Mouse (Mus musculus): ENCODE measurements around the gene Prr7. TPM values are rescaled to one million over a fixed set of nuclear protein-coding genes. Genes with fewer than 3 reads are reported as not detected.
A peak's percentile ranks its signal among the peaks of the same experiment; 100 is the strongest.

The Prr7 gene
- polyA plus RNA-seq (2012; fragmentation: generic; extraction: Trizol) = 5.1 TPM

- Histone ChIP-seq H3K79me2 (ENCODE audit: control insufficient read depth, insufficient read depth) (no peaks in the 10 kb centered on the region), H3K4me3 (peak within 1 kb of the TSS; percentile 14), H3K4me2 (ENCODE audit: low read depth) (peak within 1 kb of the TSS; percentile 71), H3K36me3 (ENCODE audit: control insufficient read depth, insufficient read depth) (no peaks in the 10 kb centered on the region), H3ac (ENCODE audit: control insufficient read depth, insufficient read length) (no peak within 1 kb of the TSS), H3K27me3 (ENCODE audit: control insufficient read depth, insufficient read depth, insufficient read length) (no peaks in the 10 kb centered on the region)
- TF ChIP-seq TCF12 (IDR thresholded peaks at IDR 0.05; ENCODE audit: insufficient read depth, poor library complexity, severe bottlenecking) (no peak), POLR2AphosphoS2 (IDR thresholded peaks at IDR 0.05; ENCODE audit: insufficient read length, low read depth) (peak; percentile 71), REST (IDR thresholded peaks at IDR 0.05; ENCODE audit: insufficient read depth, insufficient read length) (no peak)
These were observed at the start of gene Prr7 for GRCm38 (mm10) chr13:55464027-55464884. TSS of gene Prr7 (plus strand) at chr13:55464267.

- no peak for TF ChIP-seq USF1 (IDR thresholded peaks at IDR 0.05; ENCODE audit: low read depth)
- no peak for TF ChIP-seq POLR2A (IDR thresholded peaks at IDR 0.05; ENCODE audit: insufficient read length, low read depth)
- no peak for TF ChIP-seq E2F4 (IDR thresholded peaks at IDR 0.05; ENCODE audit: insufficient read depth)
- no peak for TF ChIP-seq MYOD1 (IDR thresholded peaks at IDR 0.05; ENCODE audit: control insufficient read depth in 1 of 3, insufficient read length in 2 of 3, low read depth in 2 of 3)
- no peak for TF ChIP-seq SRF (IDR thresholded peaks at IDR 0.05; ENCODE audit: control insufficient read depth, insufficient read length, low read depth)
- Histone ChIP-seq H3ac (ENCODE audit: control insufficient read depth, insufficient read length) (no peak within 1 kb of the TSS), H3K4me3 (no peak within 1 kb of the TSS), H3K79me2 (ENCODE audit: control insufficient read depth, insufficient read depth) (no peaks in the 10 kb centered on the region), H3K4me2 (ENCODE audit: low read depth) (no peak within 1 kb of the TSS), H3K36me3 (ENCODE audit: control insufficient read depth, insufficient read depth) (no peaks in the 10 kb centered on the region), H3K27me3 (ENCODE audit: control insufficient read depth, insufficient read depth, insufficient read length) (peaks cover under 1% of the 10 kb centered on the region)
These were observed 49.2 kb upstream of the Prr7 start, which contains the start of gene Pfn3 for GRCm38 (mm10) chr13:55414743-55415380. TSS of gene Pfn3 (minus strand) at chr13:55415232.

- Histone ChIP-seq H3K4me3 (no peak overlapping the region), H3K27me3 (ENCODE audit: control insufficient read depth, insufficient read depth, insufficient read length) (peaks cover 28% of the 10 kb centered on the region), H3K36me3 (ENCODE audit: control insufficient read depth, insufficient read depth) (no peaks in the 10 kb centered on the region), H3K79me2 (ENCODE audit: control insufficient read depth, insufficient read depth) (no peaks in the 10 kb centered on the region), H3K4me2 (ENCODE audit: low read depth) (no peak overlapping the region), H3ac (ENCODE audit: control insufficient read depth, insufficient read length) (no peak overlapping the region)
- TF ChIP-seq SRF (IDR thresholded peaks at IDR 0.05; ENCODE audit: control insufficient read depth, insufficient read length, low read depth) (peak; percentile 9), REST (IDR thresholded peaks at IDR 0.05; ENCODE audit: insufficient read depth, insufficient read length) (no peak), MYOD1 (IDR thresholded peaks at IDR 0.05; ENCODE audit: control insufficient read depth in 1 of 3, insufficient read length in 2 of 3, low read depth in 2 of 3) (peak in 1 of 3 experiments; percentile 27), MAX (IDR thresholded peaks at IDR 0.05; ENCODE audit: low read depth) (peak; percentile 21), E2F4 (IDR thresholded peaks at IDR 0.05; ENCODE audit: insufficient read depth) (no peak), USF1 (IDR thresholded peaks at IDR 0.05; ENCODE audit: low read depth) (peak; percentile 88), POLR2AphosphoS2 (IDR thresholded peaks at IDR 0.05; ENCODE audit: insufficient read length, low read depth) (no peak), TCF12 (IDR thresholded peaks at IDR 0.05; ENCODE audit: insufficient read depth, poor library complexity, severe bottlenecking) (no peak), TCF3 (IDR thresholded peaks at IDR 0.05; ENCODE audit: insufficient read length, low read depth) (no peak), CEBPB (IDR thresholded peaks at IDR 0.05; ENCODE audit: insufficient read depth, poor library complexity, severe bottlenecking) (peak; percentile 83), POLR2A (IDR thresholded peaks at IDR 0.05; ENCODE audit: insufficient read length, low read depth) (no peak), MYOG (IDR thresholded peaks at IDR 0.05; ENCODE audit: control insufficient read depth in 1 of 3, insufficient read depth in 1 of 3, insufficient read length in 2 of 3, low read depth in 2 of 3) (peak in 2 of 3 experiments; percentile 45 to 74)
These were observed 46.1 kb upstream of the Prr7 start for GRCm38 (mm10) chr13:55418004-55418403.

DNA sequence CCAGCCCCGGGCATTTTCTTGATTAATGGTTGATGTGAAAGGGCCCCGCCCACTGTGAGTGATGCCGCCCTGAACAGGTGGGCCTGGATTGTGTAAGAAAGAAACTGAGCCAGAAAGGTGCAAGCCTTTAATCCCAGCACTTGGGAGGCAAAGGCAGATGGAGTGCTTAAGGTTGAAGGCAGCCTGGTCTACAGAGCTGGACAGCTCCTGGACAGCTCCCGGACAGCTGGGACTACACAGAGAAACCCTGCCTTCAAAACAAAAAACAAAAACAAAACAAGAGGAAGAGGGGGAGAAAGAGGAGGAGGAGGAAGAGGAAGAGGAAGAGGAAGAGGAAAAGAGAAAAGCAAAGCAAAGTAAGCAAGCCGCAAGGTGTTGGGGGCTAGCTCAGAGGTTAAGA lies 44.9 kb upstream of the Prr7 start:
- H3K79me2 ChIP-seq (ENCODE audit: control insufficient read depth, insufficient read depth) = no peaks in the 10 kb centered on the region
- H3K4me3 ChIP-seq = no peak overlapping the region
- no peak overlapping the region for H3K4me2 ChIP-seq (ENCODE audit: low read depth)
- TF ChIP-seq REST (IDR thresholded peaks at IDR 0.05; ENCODE audit: insufficient read depth, insufficient read length) = peak; percentile 76
- no peak for TF ChIP-seq USF1 (IDR thresholded peaks at IDR 0.05; ENCODE audit: low read depth)
- H3K27me3 ChIP-seq (ENCODE audit: control insufficient read depth, insufficient read depth, insufficient read length) = peaks cover 28% of the 10 kb centered on the region
- no peak overlapping the region for H3ac ChIP-seq (ENCODE audit: control insufficient read depth, insufficient read length)
- no peaks in the 10 kb centered on the region for H3K36me3 ChIP-seq (ENCODE audit: control insufficient read depth, insufficient read depth)

- Histone ChIP-seq H3K79me2 (ENCODE audit: control insufficient read depth, insufficient read depth) (no peaks in the 10 kb centered on the region), H3ac (ENCODE audit: control insufficient read depth, insufficient read length) (no peak overlapping the region), H3K4me3 (no peak overlapping the region), H3K4me2 (ENCODE audit: low read depth) (no peak overlapping the region), H3K27me3 (ENCODE audit: control insufficient read depth, insufficient read depth, insufficient read length) (peaks cover 28% of the 10 kb centered on the region), H3K36me3 (ENCODE audit: control insufficient read depth, insufficient read depth) (no peaks in the 10 kb centered on the region)
- TF ChIP-seq POLR2AphosphoS2 (IDR thresholded peaks at IDR 0.05; ENCODE audit: insufficient read length, low read depth) = no peak
- no peak for TF ChIP-seq MYOG (IDR thresholded peaks at IDR 0.05; ENCODE audit: control insufficient read depth in 1 of 3, insufficient read depth in 1 of 3, insufficient read length in 2 of 3, low read depth in 2 of 3)
These were observed 43.8 kb upstream of the Prr7 start for GRCm38 (mm10) chr13:55420018-55420932.

Measured in myocyte (in vitro differentiated cells).